8 mouse cellular contexts compared by ENCODE assay signal in genomic region chr4:132398045-132398774, GRCm38 (mm10). TPM values are rescaled to one million over a fixed set of nuclear protein-coding genes. Genes with fewer than 3 reads are reported as not detected.
DNase-seq lines count a peak whose midpoint lies in the region; ATAC-seq and TF ChIP-seq lines count a peak whose summit lies in the region.

No protein-coding gene starts in this region.

- 0 out of 2 replicates have a peak, but pooled peaks have one; percentile 47 for ATAC-seq in forebrain, postnatal 0 days
- ATAC-seq in limb, embryonic 13.5 days (ENCODE audit: low FRiP score, low read depth): peak; percentile 59; the same call in 1 of the 2 replicates
- no peak for ATAC-seq in midbrain, embryonic 11.5 days (ENCODE audit: low FRiP score)
- ATAC-seq in stomach, embryonic 16.5 days (ENCODE audit: insufficient read depth, low FRiP score): peak; percentile 88

- H3K4me3 ChIP-seq in forebrain, postnatal 0 days (ENCODE audit: low read depth, low read length): no peak overlapping the region; the same call in 1 of the 2 replicates
- H3K4me3 ChIP-seq in hindbrain, embryonic 10.5 days: no peak overlapping the region
- H3K4me3 ChIP-seq in limb, embryonic 13.5 days: peak overlapping the region; percentile 27
- H3K4me3 ChIP-seq in midbrain, embryonic 11.5 days (ENCODE audit: low read depth, low read length): no peak overlapping the region
- peak overlapping the region; percentile 38 for H3K4me3 ChIP-seq in stomach, embryonic 16.5 days (replicated peaks; ENCODE audit: low read length)

- DNase-seq in Muller cell, postnatal 12 days (ENCODE audit: inconsistent ontology term): peak; percentile 90
- DNase-seq in brain, embryonic 14.5 days (ENCODE audit: low read depth): peak; percentile 72
- peak; percentile 35 for DNase-seq in forebrain, postnatal 0 days
- peak; percentile 56 for DNase-seq in hindbrain, embryonic 10.5 days (ENCODE audit: low spot score)
- DNase-seq in midbrain, embryonic 11.5 days (ENCODE audit: low spot score, missing footprints): peak; percentile 87
- no peak for DNase-seq in B cell, adult 2 months

- no peaks in the 10 kb centered on the region for H3K9me3 ChIP-seq in forebrain, postnatal 0 days (ENCODE audit: low read length)
- no peaks in the 10 kb centered on the region for H3K9me3 ChIP-seq in hindbrain, embryonic 10.5 days
- no peaks in the 10 kb centered on the region for H3K9me3 ChIP-seq in limb, embryonic 13.5 days
- H3K9me3 ChIP-seq in midbrain, embryonic 11.5 days (ENCODE audit: control insufficient read depth, low read length): no peaks in the 10 kb centered on the region
- no peaks in the 10 kb centered on the region for H3K9me3 ChIP-seq in stomach, embryonic 16.5 days (replicated peaks; ENCODE audit: control insufficient read depth, low read length)

- H3K27me3 ChIP-seq in forebrain, postnatal 0 days (ENCODE audit: insufficient read depth, low read length): no peaks in the 10 kb centered on the region
- H3K27me3 ChIP-seq in hindbrain, embryonic 10.5 days (ENCODE audit: insufficient read depth, poor library complexity, severe bottlenecking): no peaks in the 10 kb centered on the region
- no peaks in the 10 kb centered on the region for H3K27me3 ChIP-seq in limb, embryonic 13.5 days
- no peaks in the 10 kb centered on the region for H3K27me3 ChIP-seq in midbrain, embryonic 11.5 days (ENCODE audit: control insufficient read depth, insufficient read depth, low read length)
- H3K27me3 ChIP-seq in stomach, embryonic 16.5 days (ENCODE audit: control insufficient read depth, insufficient read depth, low read length): no peaks in the 10 kb centered on the region

- H3K4me2 ChIP-seq in forebrain, postnatal 0 days (ENCODE audit: low read depth): peak overlapping the region; percentile 11
- H3K4me2 ChIP-seq in limb, embryonic 13.5 days (replicated peaks): peak overlapping the region; percentile 52
- H3K4me2 ChIP-seq in midbrain, embryonic 11.5 days: no peak overlapping the region; the same call in 1 of the 2 replicates
- peak overlapping the region; percentile 55 for H3K4me2 ChIP-seq in stomach, embryonic 16.5 days (ENCODE audit: low read depth, low read length)

- no peak for TF ChIP-seq POLR2A in brain, embryonic 14.5 days (IDR thresholded peaks at IDR 0.05; ENCODE audit: borderline replicate concordance, extremely low read depth, insufficient read depth, insufficient read length, poor library complexity, severe bottlenecking)

- WGBS in forebrain, postnatal 0 days: 39% methylated on average over 11 of the region's 11 CpGs
- WGBS in hindbrain, embryonic 10.5 days: 41% methylated on average over 11 of the region's 11 CpGs
- 37% methylated on average over 11 of the region's 11 CpGs for WGBS in limb, embryonic 13.5 days
- WGBS in midbrain, embryonic 11.5 days: 47% methylated on average over 11 of the region's 11 CpGs
- 25% methylated on average over 11 of the region's 11 CpGs for WGBS in stomach, embryonic 16.5 days

- no peak overlapping the region for H3K27ac ChIP-seq in forebrain, postnatal 0 days (ENCODE audit: low read depth, low read length)
- no peak overlapping the region for H3K27ac ChIP-seq in hindbrain, embryonic 10.5 days
- H3K27ac ChIP-seq in limb, embryonic 13.5 days: peak overlapping the region; percentile 45; the same call in 1 of the 2 replicates
- no peak overlapping the region for H3K27ac ChIP-seq in midbrain, embryonic 11.5 days (ENCODE audit: low read depth, low read length)
- H3K27ac ChIP-seq in stomach, embryonic 16.5 days (ENCODE audit: low read length): peak overlapping the region; percentile 71

- H3K4me1 ChIP-seq in forebrain, postnatal 0 days (ENCODE audit: insufficient read depth): no peaks in the 10 kb centered on the region
- H3K4me1 ChIP-seq in hindbrain, embryonic 10.5 days (replicated peaks): peaks cover 9% of the 10 kb centered on the region
- H3K4me1 ChIP-seq in limb, embryonic 13.5 days: peaks cover 19% of the 10 kb centered on the region
- H3K4me1 ChIP-seq in midbrain, embryonic 11.5 days (ENCODE audit: control insufficient read depth, insufficient read depth, low read length): peaks cover 4% of the 10 kb centered on the region
- peaks cover 17% of the 10 kb centered on the region for H3K4me1 ChIP-seq in stomach, embryonic 16.5 days (ENCODE audit: control insufficient read depth, insufficient read depth, low read length)

- TF ChIP-seq CTCF in brain, embryonic 14.5 days (IDR thresholded peaks at IDR 0.05; ENCODE audit: borderline replicate concordance, extremely low read depth, insufficient read depth, insufficient read length): no peak
- TF ChIP-seq CTCF in forebrain, postnatal 0 days (IDR thresholded peaks at IDR 0.05; ENCODE audit: low read depth): no peak

- H3K36me3 ChIP-seq in forebrain, postnatal 0 days (ENCODE audit: insufficient read depth): no peaks in the 10 kb centered on the region
- H3K36me3 ChIP-seq in hindbrain, embryonic 10.5 days: 0 out of 2 replicates have a peak, but pooled peaks cover 3% of the 10 kb centered on the region
- H3K36me3 ChIP-seq in limb, embryonic 13.5 days: no peaks in the 10 kb centered on the region
- no peaks in the 10 kb centered on the region; the same call in 1 of the 2 replicates for H3K36me3 ChIP-seq in midbrain, embryonic 11.5 days (ENCODE audit: control insufficient read depth, insufficient read depth, low read length)
- H3K36me3 ChIP-seq in stomach, embryonic 16.5 days (ENCODE audit: control insufficient read depth, insufficient read depth, low read length): no peaks in the 10 kb centered on the region

- no peak overlapping the region for H3K9ac ChIP-seq in forebrain, postnatal 0 days
- H3K9ac ChIP-seq in limb, embryonic 13.5 days: peak overlapping the region; percentile 50; the same call in 1 of the 2 replicates
- H3K9ac ChIP-seq in midbrain, embryonic 11.5 days (ENCODE audit: low read length): no peak overlapping the region
- peak overlapping the region; percentile 59 for H3K9ac ChIP-seq in stomach, embryonic 16.5 days (ENCODE audit: low read length)

RNA-seq across cellular contexts. Expression of gene Phactr4, which starts 24.1 kb away (rescaled TPM):
- 13.6 and 18.2 TPM in 2 replicates for polyA plus RNA-seq in brain, embryonic 14.5 days (2012; rRNA removed)
- 3.2 and 3.9 TPM in 2 replicates for total RNA-seq in forebrain, postnatal 0 days (2014; rRNA removed)
- polyA plus RNA-seq in forebrain, postnatal 0 days (2015; fragmentation: Nextera tagmentation; extraction: Ambion mirVana): 3.5 and 4.9 TPM in 2 replicates
- 24.2 and 25.5 TPM in 2 replicates for polyA plus RNA-seq in hindbrain, embryonic 10.5 days (2016; fragmentation: Nextera tagmentation; extraction: Ambion mirVana)
- polyA plus RNA-seq in limb, embryonic 13.5 days (2015; fragmentation: Nextera tagmentation; extraction: Ambion mirVana): 21.9 and 22.0 TPM in 2 replicates
- 22.2 and 22.4 TPM in 2 replicates for polyA plus RNA-seq in midbrain, embryonic 11.5 days (2014; fragmentation: Nextera tagmentation; extraction: Ambion mirVana)
- polyA plus RNA-seq in stomach, embryonic 16.5 days (2015; fragmentation: Nextera tagmentation; extraction: Ambion mirVana): 25.9 and 29.9 TPM in 2 replicates

RNA-seq across cellular contexts. Expression of gene Rcc1, which starts 44.8 kb away (rescaled TPM):
- polyA plus RNA-seq in brain, embryonic 14.5 days (2012; rRNA removed): 19.3 and 21.2 TPM in 2 replicates
- total RNA-seq in forebrain, postnatal 0 days (2014; rRNA removed): 19.1 and 22.4 TPM in 2 replicates
- 23.3 and 24.9 TPM in 2 replicates for polyA plus RNA-seq in forebrain, postnatal 0 days (2015; fragmentation: Nextera tagmentation; extraction: Ambion mirVana)
- polyA plus RNA-seq in hindbrain, embryonic 10.5 days (2016; fragmentation: Nextera tagmentation; extraction: Ambion mirVana): 116 and 157 TPM in 2 replicates
- polyA plus RNA-seq in limb, embryonic 13.5 days (2015; fragmentation: Nextera tagmentation; extraction: Ambion mirVana): 81.5 and 83.0 TPM in 2 replicates
- 62.1 and 70.3 TPM in 2 replicates for polyA plus RNA-seq in midbrain, embryonic 11.5 days (2014; fragmentation: Nextera tagmentation; extraction: Ambion mirVana)
- 62.6 and 64.0 TPM in 2 replicates for polyA plus RNA-seq in stomach, embryonic 16.5 days (2015; fragmentation: Nextera tagmentation; extraction: Ambion mirVana)

Comparison
In these comparisons a context has a peak if more than half of its experiments do, and no peak if none do; other contexts are left out.
1. DNase-seq: peak in Muller cell, postnatal 12 days (single experiment), brain, embryonic 14.5 days (single experiment), forebrain, postnatal 0 days (single experiment), hindbrain, embryonic 10.5 days (single experiment) and midbrain, embryonic 11.5 days (single experiment); none in B cell, adult 2 months (0 of 2).
2. H3K27ac ChIP-seq: peak in limb, embryonic 13.5 days (single experiment) and stomach, embryonic 16.5 days (single experiment); none in forebrain, postnatal 0 days (single experiment), hindbrain, embryonic 10.5 days (single experiment) and midbrain, embryonic 11.5 days (single experiment).
3. H3K4me3 ChIP-seq: peak in limb, embryonic 13.5 days (single experiment) and stomach, embryonic 16.5 days (single experiment); none in forebrain, postnatal 0 days (single experiment), hindbrain, embryonic 10.5 days (single experiment) and midbrain, embryonic 11.5 days (single experiment).
4. H3K9ac ChIP-seq: peak in limb, embryonic 13.5 days (single experiment) and stomach, embryonic 16.5 days (single experiment); none in forebrain, postnatal 0 days (single experiment) and midbrain, embryonic 11.5 days (single experiment).